Mouse (Mus musculus): ENCODE data around the gene Mlip. TPM values are rescaled to one million over a fixed set of nuclear protein-coding genes. Genes with fewer than 3 reads are reported as not detected.

Gene Mlip
- polyA plus RNA-seq, 1 experiment from 2014 or later: 0.60 TPM

GRCm38 (mm10) chr9:77362906-77363305 lies 10.1 kb upstream of the Mlip start:
- H3K4me2 ChIP-seq (ENCODE audit: low read depth, low read length): no peak overlapping the region
- no peaks in the 10 kb centered on the region for H3K36me3 ChIP-seq (ENCODE audit: control insufficient read depth, insufficient read depth, low read length)
- H3K4me3 ChIP-seq (ENCODE audit: low read length): no peak overlapping the region
- no peaks in the 10 kb centered on the region for H3K9me3 ChIP-seq (ENCODE audit: control insufficient read depth, low read length)
- no peak overlapping the region for H3K27ac ChIP-seq (ENCODE audit: low read length)
- no peaks in the 10 kb centered on the region for H3K4me1 ChIP-seq (ENCODE audit: control insufficient read depth, insufficient read depth, low read length)
- no peaks in the 10 kb centered on the region for H3K27me3 ChIP-seq (replicated peaks; ENCODE audit: control insufficient read depth, insufficient read depth, low read length)
- ATAC-seq: no peak
- H3K9ac ChIP-seq (ENCODE audit: low read depth, low read length): no peak overlapping the region

DNA sequence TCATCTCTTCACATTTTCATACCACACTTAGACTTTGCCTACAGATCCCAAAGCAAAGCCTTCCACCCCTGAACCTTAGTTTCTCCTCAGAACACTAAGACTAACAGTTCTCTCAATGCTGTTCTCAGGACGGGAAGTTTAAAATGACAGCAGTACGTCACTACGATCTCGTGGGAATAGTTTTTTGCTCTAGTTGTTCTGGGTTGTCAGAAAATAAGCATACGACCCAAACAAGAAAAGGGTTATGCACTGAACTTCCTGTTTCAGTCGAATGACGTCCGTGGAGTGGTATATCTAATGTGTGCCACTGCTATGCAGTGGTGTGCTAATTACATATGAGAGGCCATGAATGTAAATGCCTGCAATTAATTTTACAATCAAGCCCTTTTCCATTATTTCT lies 7.9 kb upstream of the Mlip start:
- no peak for ATAC-seq
- Histone ChIP-seq H3K9me3 (ENCODE audit: control insufficient read depth, low read length) (no peaks in the 10 kb centered on the region), H3K4me2 (ENCODE audit: low read depth, low read length) (no peak overlapping the region), H3K27ac (ENCODE audit: low read length) (no peak overlapping the region), H3K4me1 (ENCODE audit: control insufficient read depth, insufficient read depth, low read length) (no peaks in the 10 kb centered on the region), H3K27me3 (replicated peaks; ENCODE audit: control insufficient read depth, insufficient read depth, low read length) (no peaks in the 10 kb centered on the region), H3K9ac (ENCODE audit: low read depth, low read length) (no peak overlapping the region), H3K36me3 (ENCODE audit: control insufficient read depth, insufficient read depth, low read length) (no peaks in the 10 kb centered on the region), H3K4me3 (ENCODE audit: low read length) (no peak overlapping the region)
- 82% methylated on average over 8 of the region's 8 CpGs for WGBS

DNA sequence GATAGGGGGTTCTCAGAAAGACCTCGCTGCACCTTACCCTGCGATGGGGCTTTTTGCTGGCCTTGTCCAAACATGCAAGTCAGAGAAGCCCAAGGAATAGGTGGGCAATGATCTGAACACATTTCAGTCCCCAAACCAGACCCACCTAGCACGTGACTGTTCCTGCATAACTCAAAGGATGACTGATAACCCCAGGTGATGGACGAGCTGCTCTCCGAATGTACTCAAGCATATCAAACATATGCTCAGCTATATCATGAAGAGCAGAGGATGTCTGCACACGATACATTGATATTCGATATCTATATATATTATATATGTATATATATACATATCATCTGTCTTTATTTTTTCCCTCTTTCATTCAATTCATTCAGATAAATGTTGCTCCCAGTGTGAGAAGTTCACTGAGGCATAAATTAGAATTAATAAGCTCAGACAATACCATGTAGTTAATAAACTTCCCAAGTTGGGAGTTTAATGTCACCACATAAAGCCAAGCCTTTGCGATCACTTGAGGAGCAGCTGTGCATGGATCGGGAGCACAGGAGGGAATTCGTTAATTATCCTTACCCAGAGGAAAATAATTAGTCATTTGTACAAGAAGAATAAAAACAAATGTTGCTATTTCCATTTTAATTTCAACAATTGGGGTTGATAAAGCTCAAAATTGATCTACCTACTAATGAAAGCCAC lies 6.7 kb upstream of the Mlip start:
- Histone ChIP-seq H3K9ac (ENCODE audit: low read depth, low read length) (no peak overlapping the region), H3K27ac (ENCODE audit: low read length) (no peak overlapping the region), H3K4me1 (ENCODE audit: control insufficient read depth, insufficient read depth, low read length) (no peaks in the 10 kb centered on the region), H3K4me2 (ENCODE audit: low read depth, low read length) (no peak overlapping the region), H3K9me3 (ENCODE audit: control insufficient read depth, low read length) (no peaks in the 10 kb centered on the region), H3K4me3 (ENCODE audit: low read length) (no peak overlapping the region), H3K36me3 (ENCODE audit: control insufficient read depth, insufficient read depth, low read length) (no peaks in the 10 kb centered on the region), H3K27me3 (replicated peaks; ENCODE audit: control insufficient read depth, insufficient read depth, low read length) (no peaks in the 10 kb centered on the region)
- 88% methylated on average over 10 of the region's 10 CpGs for WGBS
- no peak for ATAC-seq

- Histone ChIP-seq H3K9ac (ENCODE audit: low read depth, low read length) (no peak overlapping the region), H3K4me1 (ENCODE audit: control insufficient read depth, insufficient read depth, low read length) (no peaks in the 10 kb centered on the region), H3K27ac (ENCODE audit: low read length) (no peak overlapping the region), H3K27me3 (replicated peaks; ENCODE audit: control insufficient read depth, insufficient read depth, low read length) (no peaks in the 10 kb centered on the region), H3K36me3 (ENCODE audit: control insufficient read depth, insufficient read depth, low read length) (no peaks in the 10 kb centered on the region), H3K9me3 (ENCODE audit: control insufficient read depth, low read length) (no peaks in the 10 kb centered on the region), H3K4me3 (ENCODE audit: low read length) (no peak overlapping the region), H3K4me2 (ENCODE audit: low read depth, low read length) (no peak overlapping the region)
- ATAC-seq: no peak
- 79% methylated on average over 4 of the region's 4 CpGs for WGBS
These were observed 1.2 kb upstream of the Mlip start for GRCm38 (mm10) chr9:77353942-77354341.

- 39% methylated on average over 7 of the region's 7 CpGs for WGBS
- H3K4me3 ChIP-seq (ENCODE audit: low read length): no peak overlapping the region
- no peaks in the 10 kb centered on the region for H3K36me3 ChIP-seq (ENCODE audit: control insufficient read depth, insufficient read depth, low read length)
- H3K9me3 ChIP-seq (ENCODE audit: control insufficient read depth, low read length): no peaks in the 10 kb centered on the region
- H3K4me1 ChIP-seq (ENCODE audit: control insufficient read depth, insufficient read depth, low read length): no peaks in the 10 kb centered on the region
- ATAC-seq: no peak
- H3K9ac ChIP-seq (ENCODE audit: low read depth, low read length): no peak overlapping the region
- no peak overlapping the region for H3K4me2 ChIP-seq (ENCODE audit: low read depth, low read length)
- no peaks in the 10 kb centered on the region for H3K27me3 ChIP-seq (replicated peaks; ENCODE audit: control insufficient read depth, insufficient read depth, low read length)
- H3K27ac ChIP-seq (ENCODE audit: low read length): no peak overlapping the region
These were observed 5.1 kb downstream of the Mlip start for GRCm38 (mm10) chr9:77347704-77348103.

- Histone ChIP-seq H3K4me1 (ENCODE audit: control insufficient read depth, insufficient read depth, low read length) (no peaks in the 10 kb centered on the region), H3K36me3 (ENCODE audit: control insufficient read depth, insufficient read depth, low read length) (no peaks in the 10 kb centered on the region), H3K27me3 (replicated peaks; ENCODE audit: control insufficient read depth, insufficient read depth, low read length) (no peaks in the 10 kb centered on the region), H3K9ac (ENCODE audit: low read depth, low read length) (no peak overlapping the region), H3K4me3 (ENCODE audit: low read length) (no peak overlapping the region), H3K9me3 (ENCODE audit: control insufficient read depth, low read length) (no peaks in the 10 kb centered on the region), H3K4me2 (ENCODE audit: low read depth, low read length) (no peak overlapping the region), H3K27ac (ENCODE audit: low read length) (no peak overlapping the region)
- ATAC-seq: no peak
- 56% methylated on average over 7 of the region's 7 CpGs for WGBS
These were observed 8.5 kb downstream of the Mlip start for GRCm38 (mm10) chr9:77344318-77344717.

GRCm38 (mm10) chr9:77340159-77340862 lies 12.5 kb downstream of the Mlip start:
- ATAC-seq: no peak
- no peaks in the 10 kb centered on the region for H3K4me1 ChIP-seq (ENCODE audit: control insufficient read depth, insufficient read depth, low read length)
- H3K4me3 ChIP-seq (ENCODE audit: low read length): no peak overlapping the region
- H3K27me3 ChIP-seq (replicated peaks; ENCODE audit: control insufficient read depth, insufficient read depth, low read length): no peaks in the 10 kb centered on the region
- H3K27ac ChIP-seq (ENCODE audit: low read length): no peak overlapping the region
- no peaks in the 10 kb centered on the region for H3K9me3 ChIP-seq (ENCODE audit: control insufficient read depth, low read length)
- no peaks in the 10 kb centered on the region for H3K36me3 ChIP-seq (ENCODE audit: control insufficient read depth, insufficient read depth, low read length)
- H3K4me2 ChIP-seq (ENCODE audit: low read depth, low read length): 0 out of 2 replicates have a peak overlapping the region, but pooled peaks have one; percentile 2
- 32% methylated on average over 18 of the region's 18 CpGs for WGBS
- no peak overlapping the region for H3K9ac ChIP-seq (ENCODE audit: low read depth, low read length)

- H3K4me2 ChIP-seq (ENCODE audit: low read depth, low read length): no peak overlapping the region
- no peaks in the 10 kb centered on the region for H3K36me3 ChIP-seq (ENCODE audit: control insufficient read depth, insufficient read depth, low read length)
- H3K4me3 ChIP-seq (ENCODE audit: low read length): no peak overlapping the region
- H3K27me3 ChIP-seq (replicated peaks; ENCODE audit: control insufficient read depth, insufficient read depth, low read length): no peaks in the 10 kb centered on the region
- no peaks in the 10 kb centered on the region for H3K9me3 ChIP-seq (ENCODE audit: control insufficient read depth, low read length)
- WGBS: 71% methylated on average over 7 of the region's 7 CpGs
- no peaks in the 10 kb centered on the region for H3K4me1 ChIP-seq (ENCODE audit: control insufficient read depth, insufficient read depth, low read length)
- no peak for ATAC-seq
- H3K27ac ChIP-seq (ENCODE audit: low read length): no peak overlapping the region
- H3K9ac ChIP-seq (ENCODE audit: low read depth, low read length): no peak overlapping the region
These were observed 13.1 kb downstream of the Mlip start for GRCm38 (mm10) chr9:77339571-77340148.

- Histone ChIP-seq H3K9me3 (ENCODE audit: control insufficient read depth, low read length) (no peaks in the 10 kb centered on the region), H3K4me2 (ENCODE audit: low read depth, low read length) (no peak overlapping the region), H3K27me3 (replicated peaks; ENCODE audit: control insufficient read depth, insufficient read depth, low read length) (no peaks in the 10 kb centered on the region), H3K27ac (ENCODE audit: low read length) (no peak overlapping the region), H3K9ac (ENCODE audit: low read depth, low read length) (no peak overlapping the region), H3K4me3 (ENCODE audit: low read length) (no peak overlapping the region), H3K4me1 (ENCODE audit: control insufficient read depth, insufficient read depth, low read length) (no peaks in the 10 kb centered on the region), H3K36me3 (ENCODE audit: control insufficient read depth, insufficient read depth, low read length) (no peaks in the 10 kb centered on the region)
- ATAC-seq: no peak
- WGBS: 75% methylated on average over 3 of the region's 3 CpGs
These were observed 17.4 kb downstream of the Mlip start for GRCm38 (mm10) chr9:77335370-77335769.
